Mouse (Mus musculus) lung, embryonic 15.5 days (tissue): Measurements from ENCODE around the gene Gnai3. TPM values are rescaled to one million over a fixed set of nuclear protein-coding genes. Genes with fewer than 3 reads are reported as not detected.

Experiments used
- ATAC-seq: fragments of 200-750 bp; cut with Nextera tagmentation; 2 replicates; pipeline ENCODE4 v1.8.0; 2017; ENCODE audit warnings: moderate number of reproducible peaks, borderline replicate concordance; ENCODE audit not compliant: low FRiP score, low TSS enrichment; ENCODE audit errors: extremely low read depth
- H3K27ac ChIP-seq: fragments of 300-500 bp; sonication (generic); 2 replicates; pipeline ENCODE4 v1.5.1; 2015; ENCODE audit warnings: moderate library complexity, mild to moderate bottlenecking, inconsistent platforms
- H3K27me3 ChIP-seq: fragments of 300-500 bp; sonication (generic); 2 replicates; pipeline ENCODE4 v1.6.1; 2015; ENCODE audit warnings: inconsistent platforms
- H3K36me3 ChIP-seq: fragments of 300-500 bp; sonication (generic); 2 replicates; pipeline ENCODE4 v1.6.1; 2015; ENCODE audit warnings: inconsistent platforms
- H3K4me1 ChIP-seq: fragments of 300-500 bp; sonication (generic); 2 replicates; pipeline ENCODE4 v1.6.1; 2015; ENCODE audit warnings: inconsistent platforms
- H3K4me2 ChIP-seq: fragments of 300-500 bp; sonication (generic); 2 replicates; pipeline ENCODE4 v1.6.1; 2015; ENCODE audit warnings: inconsistent platforms, mild to moderate bottlenecking, moderate library complexity
- H3K4me3 ChIP-seq: fragments of 300-500 bp; sonication (generic); 2 replicates; pipeline ENCODE4 v1.5.1; 2015; ENCODE audit warnings: mild to moderate bottlenecking, inconsistent platforms
- H3K9ac ChIP-seq: fragments of 300-500 bp; sonication (generic); 2 replicates; pipeline ENCODE4 v1.6.1; 2015; ENCODE audit warnings: inconsistent platforms
- H3K9me3 ChIP-seq: fragments of 300-500 bp; sonication (generic); 2 replicates; pipeline ENCODE4 v1.6.1; 2016; ENCODE audit warnings: inconsistent platforms
- WGBS: fragments of 180-500 bp; shearing (Covaris S2); methylation state at CpG from one replicate; pipeline ENCODE4 v1.1.7; 2015; 5-methylcytosine and 5-hydroxymethylcytosine counted together
- polyA plus RNA-seq: library from polyadenylated mRNA; unstranded; fragments of >200 nt; fragmentation: Nextera tagmentation; extraction: Ambion mirVana; gene quantifications from 2 replicates; pipeline ENCODE4 v1.2.1, GENCODE M21; 2015

The Gnai3 gene
- polyA plus RNA-seq, 1 experiment from 2014 or later: 162 TPM

- H3K4me3 ChIP-seq: peak within 1 kb of the TSS; percentile 74
- peak within 1 kb of the TSS; percentile 94 for H3K27ac ChIP-seq
- no peaks in the 10 kb centered on the region for H3K27me3 ChIP-seq
- H3K4me2 ChIP-seq: peak within 1 kb of the TSS; percentile 99
- H3K36me3 ChIP-seq: no peaks in the 10 kb centered on the region
- WGBS: under 1% methylated on average over 29 of the region's 29 CpGs
- peak within 1 kb of the TSS; percentile 63 for H3K9ac ChIP-seq
- no peaks in the 10 kb centered on the region for H3K9me3 ChIP-seq
- peak; percentile 21; the same call in 1 of the 2 replicates for ATAC-seq
- H3K4me1 ChIP-seq: peaks cover 46% of the 10 kb centered on the region
Measured at GRCm38 (mm10) chr3:108086470-108086979, 59.4 kb downstream of the Gnai3 start, which contains the start of gene Ampd2. TSS of gene Ampd2 (minus strand) at chr3:108086651.

GRCm38 (mm10) chr3:108085721-108086469 is 60.1 kb downstream of the Gnai3 start:
- Histone ChIP-seq H3K36me3 (no peaks in the 10 kb centered on the region), H3K4me1 (peaks cover 47% of the 10 kb centered on the region), H3K9me3 (no peaks in the 10 kb centered on the region), H3K9ac (peak overlapping the region; percentile 63), H3K4me2 (peak overlapping the region; percentile 99), H3K27me3 (no peaks in the 10 kb centered on the region), H3K4me3 (peak overlapping the region; percentile 74), H3K27ac (peak overlapping the region; percentile 94)
- ATAC-seq: peak; percentile 87
- WGBS: 1% methylated on average over 31 of the region's 31 CpGs

- Histone ChIP-seq H3K4me1 (peaks cover 47% of the 10 kb centered on the region), H3K27me3 (no peaks in the 10 kb centered on the region), H3K27ac (peak overlapping the region; percentile 94), H3K9ac (peak overlapping the region; percentile 63), H3K4me3 (peak overlapping the region; percentile 74), H3K9me3 (no peaks in the 10 kb centered on the region), H3K4me2 (peak overlapping the region; percentile 99), H3K36me3 (no peaks in the 10 kb centered on the region)
- peak; percentile 90 for ATAC-seq
- 0% methylated on average over 14 of the region's 14 CpGs for WGBS
Measured at GRCm38 (mm10) chr3:108085281-108085720, 60.6 kb downstream of the Gnai3 start.

- WGBS: 6% methylated on average over 13 of the region's 13 CpGs
- peak; percentile 2; the same call in 1 of the 2 replicates for ATAC-seq
- Histone ChIP-seq H3K4me2 (peak overlapping the region; percentile 99), H3K9ac (peak overlapping the region; percentile 63), H3K27ac (peak overlapping the region; percentile 94), H3K36me3 (0 out of 2 replicates have a peak, but pooled peaks cover 2% of the 10 kb centered on the region), H3K27me3 (no peaks in the 10 kb centered on the region), H3K4me1 (peaks cover 47% of the 10 kb centered on the region), H3K9me3 (no peaks in the 10 kb centered on the region), H3K4me3 (peak overlapping the region; percentile 74)
Measured at GRCm38 (mm10) chr3:108084767-108085270, 61.1 kb downstream of the Gnai3 start.

- Histone ChIP-seq H3K9me3 (no peaks in the 10 kb centered on the region), H3K4me1 (peaks cover 45% of the 10 kb centered on the region), H3K9ac (no peak overlapping the region), H3K36me3 (peaks cover 10% of the 10 kb centered on the region), H3K4me2 (peak overlapping the region; percentile 99), H3K4me3 (peak overlapping the region; percentile 74; the same call in 1 of the 2 replicates), H3K27ac (no peak overlapping the region), H3K27me3 (no peaks in the 10 kb centered on the region)
- ATAC-seq: no peak
- 59% methylated on average over 4 of the region's 4 CpGs for WGBS
Measured at GRCm38 (mm10) chr3:108083904-108084407, 62.0 kb downstream of the Gnai3 start.

- H3K27me3 ChIP-seq: no peaks in the 10 kb centered on the region
- H3K27ac ChIP-seq: no peak overlapping the region
- H3K4me3 ChIP-seq: no peak overlapping the region
- H3K9ac ChIP-seq: no peak overlapping the region
- peaks cover 43% of the 10 kb centered on the region for H3K4me1 ChIP-seq
- no peaks in the 10 kb centered on the region for H3K9me3 ChIP-seq
- no peak overlapping the region for H3K4me2 ChIP-seq
- ATAC-seq: no peak
- H3K36me3 ChIP-seq: peaks cover 16% of the 10 kb centered on the region
- WGBS: 27% methylated on average over 2 of the region's 2 CpGs
Measured at GRCm38 (mm10) chr3:108083161-108083560, 62.8 kb downstream of the Gnai3 start.

- Histone ChIP-seq H3K4me1 (peaks cover 43% of the 10 kb centered on the region), H3K4me2 (peak overlapping the region; percentile 12), H3K27ac (peak overlapping the region; percentile 32; the same call in 1 of the 2 replicates), H3K36me3 (peaks cover 21% of the 10 kb centered on the region), H3K9me3 (no peaks in the 10 kb centered on the region), H3K9ac (0 out of 2 replicates have a peak overlapping the region, but pooled peaks have one; percentile 8), H3K4me3 (no peak overlapping the region), H3K27me3 (no peaks in the 10 kb centered on the region)
- ATAC-seq: no peak
- 43% methylated on average over 1 of the region's 1 CpGs for WGBS
Measured at GRCm38 (mm10) chr3:108082251-108082875, 63.6 kb downstream of the Gnai3 start.

GRCm38 (mm10) chr3:108081681-108082080 is 64.3 kb downstream of the Gnai3 start:
- 58% methylated on average over 4 of the region's 4 CpGs for WGBS
- H3K9me3 ChIP-seq: no peaks in the 10 kb centered on the region
- H3K4me1 ChIP-seq: peaks cover 37% of the 10 kb centered on the region
- H3K36me3 ChIP-seq: peaks cover 28% of the 10 kb centered on the region
- no peaks in the 10 kb centered on the region for H3K27me3 ChIP-seq
- no peak for ATAC-seq
- H3K9ac ChIP-seq: no peak overlapping the region
- H3K27ac ChIP-seq: peak overlapping the region; percentile 32; the same call in 1 of the 2 replicates
- no peak overlapping the region for H3K4me3 ChIP-seq
- peak overlapping the region; percentile 12 for H3K4me2 ChIP-seq

GRCm38 (mm10) chr3:108076836-108077235 is 69.1 kb downstream of the Gnai3 start:
- Histone ChIP-seq H3K4me2 (no peak overlapping the region), H3K27ac (no peak overlapping the region), H3K4me1 (peaks cover 4% of the 10 kb centered on the region), H3K27me3 (no peaks in the 10 kb centered on the region), H3K36me3 (peaks cover 53% of the 10 kb centered on the region), H3K4me3 (no peak overlapping the region), H3K9ac (no peak overlapping the region), H3K9me3 (no peaks in the 10 kb centered on the region)
- 87% methylated on average over 9 of the region's 9 CpGs for WGBS
- ATAC-seq: no peak

GRCm38 (mm10) chr3:108072983-108073569 is 72.9 kb downstream of the Gnai3 start:
- H3K4me3 ChIP-seq: no peak overlapping the region
- no peaks in the 10 kb centered on the region for H3K9me3 ChIP-seq
- H3K4me2 ChIP-seq: no peak overlapping the region
- H3K27me3 ChIP-seq: no peaks in the 10 kb centered on the region
- 67% methylated on average over 10 of the region's 10 CpGs for WGBS
- peaks cover 37% of the 10 kb centered on the region for H3K36me3 ChIP-seq
- no peak for ATAC-seq
- H3K4me1 ChIP-seq: no peaks in the 10 kb centered on the region
- no peak overlapping the region for H3K9ac ChIP-seq
- H3K27ac ChIP-seq: no peak overlapping the region
